Mouse (Mus musculus): ENCODE data around the gene Itsn2. TPM values are rescaled to one million over a fixed set of nuclear protein-coding genes. Genes with fewer than 3 reads are reported as not detected.
"Not testable (repeated sequence)": the region's sequence is repeated elsewhere in the genome, so short reads cannot be mapped to it uniquely, and the experiment has no call there.

Itsn2 gene
- total RNA-seq, 4 experiments from 2014 or later = 65.5 to 75.0 (median 69.1) TPM

GRCm38 (mm10) chr12:4708296-4708695 is 115.9 kb downstream of the Itsn2 start:
- no peak for DNase-seq (ENCODE audit: low spot score in 2 of 2)

GRCm38 (mm10) chr12:4708881-4709604 is 116.6 kb downstream of the Itsn2 start:
- DNase-seq (ENCODE audit: low spot score in 2 of 2) = peak in 1 of 2 experiments; percentile 32

GRCm38 (mm10) chr12:4709926-4710325 is 117.5 kb downstream of the Itsn2 start:
- DNase-seq (ENCODE audit: low spot score in 2 of 2) = no peak

DNA sequence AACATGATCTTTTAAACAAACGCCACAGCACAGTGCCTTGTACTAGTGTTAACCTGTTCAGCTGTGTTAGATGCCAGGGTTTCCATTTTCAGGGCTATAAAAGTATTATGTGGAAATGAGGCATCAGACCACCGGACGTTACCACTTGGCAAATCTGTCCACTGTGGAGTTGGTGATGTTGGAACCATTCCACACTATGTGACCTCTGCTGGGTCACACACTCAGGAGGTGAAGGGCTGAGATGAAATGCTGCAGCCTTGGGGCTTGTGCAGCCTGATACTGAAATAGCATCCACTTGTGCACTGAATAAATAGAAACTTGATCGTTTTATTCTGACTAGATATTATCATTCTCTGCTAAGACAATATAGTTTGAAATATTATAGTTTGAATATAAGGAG is 120.9 kb downstream of the Itsn2 start:
- no peak for DNase-seq (ENCODE audit: low spot score in 2 of 2)

- no peak for DNase-seq (ENCODE audit: low spot score in 2 of 2)
Measured at GRCm38 (mm10) chr12:4715606-4716005, 123.2 kb downstream of the Itsn2 start.

DNA sequence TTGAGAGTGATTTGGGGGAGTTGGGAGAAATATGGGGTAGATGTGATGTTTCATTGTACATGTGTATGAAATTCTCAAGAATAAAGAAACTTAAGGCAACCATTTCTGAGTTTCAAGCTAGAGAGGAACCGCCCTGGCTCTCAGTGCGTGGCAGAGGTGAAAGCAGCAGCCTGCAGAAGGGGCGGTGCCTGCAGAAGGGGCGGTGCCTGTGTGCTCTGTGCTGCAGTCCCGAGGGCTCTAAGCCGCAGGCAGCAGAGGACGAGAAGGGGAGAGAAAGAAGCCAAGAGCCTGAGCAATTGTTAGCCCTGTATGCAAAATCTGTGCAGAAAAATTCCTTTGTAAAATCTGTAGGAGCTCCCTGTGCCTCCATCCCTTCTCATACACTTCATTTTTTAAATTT is 125.0 kb downstream of the Itsn2 start:
- no peak for DNase-seq (ENCODE audit: low spot score in 2 of 2)

DNA sequence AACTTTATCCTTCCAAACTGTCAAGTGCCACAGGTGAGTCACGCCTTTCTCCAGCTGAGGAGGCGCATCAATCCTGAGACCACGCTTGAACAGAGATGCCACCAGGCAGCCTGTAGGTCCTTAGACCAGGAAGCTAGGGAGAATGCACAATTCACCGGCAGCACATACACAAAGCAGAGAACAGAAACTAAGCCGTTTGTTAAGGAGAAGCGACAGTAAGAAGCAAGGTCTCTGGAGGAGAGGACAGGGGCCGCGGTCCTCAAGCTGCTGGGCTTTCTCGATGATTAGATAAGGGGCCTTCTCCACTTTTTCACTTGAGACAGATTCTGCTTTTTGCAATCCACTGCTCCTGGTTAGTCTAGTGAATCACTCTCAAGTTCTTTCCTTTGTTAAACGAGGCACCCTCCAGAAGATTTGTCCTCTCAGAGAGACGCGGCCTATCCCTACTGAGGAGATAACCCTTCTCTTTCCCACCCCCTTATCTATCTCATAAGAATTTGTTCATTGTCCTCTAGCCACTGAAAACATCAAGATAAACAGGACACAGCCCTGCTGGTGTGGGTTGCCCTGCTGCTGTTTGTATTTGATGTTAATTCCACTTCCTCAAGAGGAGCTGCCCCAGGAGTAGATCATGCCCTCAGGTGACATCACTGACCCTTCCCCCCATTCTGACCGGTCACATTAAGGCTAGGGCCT is 126.8 kb downstream of the Itsn2 start:
- DNase-seq (ENCODE audit: low spot score in 2 of 2) = no peak

GRCm38 (mm10) chr12:4719762-4720754 is 127.6 kb downstream of the Itsn2 start:
- no peak for DNase-seq (ENCODE audit: low spot score in 2 of 2)

- no peak for DNase-seq (ENCODE audit: low spot score in 2 of 2)
Measured at GRCm38 (mm10) chr12:4729165-4729564, 136.7 kb downstream of the Itsn2 start.

GRCm38 (mm10) chr12:4731629-4732028 is 139.2 kb downstream of the Itsn2 start:
- DNase-seq (ENCODE audit: low spot score in 2 of 2) = no peak

DNA sequence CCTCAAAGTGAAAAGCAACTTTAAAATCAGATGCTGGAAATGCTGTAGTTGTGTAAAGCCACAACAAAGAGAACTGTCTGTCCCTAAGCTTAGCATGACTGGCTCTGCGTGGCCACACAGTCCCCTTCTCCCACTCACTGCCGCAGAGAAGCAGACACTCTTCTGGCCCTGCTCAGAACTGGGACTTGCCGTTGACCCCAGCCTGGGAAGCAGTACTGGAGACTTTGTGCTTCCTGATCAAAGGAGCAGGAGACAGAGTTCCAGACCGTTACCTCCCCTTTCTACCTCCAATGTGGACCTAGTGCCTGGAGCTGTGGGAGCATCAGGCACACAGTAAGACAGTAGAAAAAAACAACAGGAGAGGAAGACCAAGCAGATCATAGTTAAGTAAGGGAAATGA is 139.9 kb downstream of the Itsn2 start:
- DNase-seq (ENCODE audit: low spot score in 2 of 2) = no peak

- DNase-seq (ENCODE audit: low spot score in 2 of 2) = no peak
Measured at GRCm38 (mm10) chr12:4738031-4738576, 145.7 kb downstream of the Itsn2 start, which contains the start of gene Fam228a. Gene Fam228a, minus strand, starts transcription at chr12:4738430.

- DNase-seq (ENCODE audit: low spot score in 2 of 2) = no peak
Measured at GRCm38 (mm10) chr12:4740823-4741222, 148.4 kb downstream of the Itsn2 start.

DNA sequence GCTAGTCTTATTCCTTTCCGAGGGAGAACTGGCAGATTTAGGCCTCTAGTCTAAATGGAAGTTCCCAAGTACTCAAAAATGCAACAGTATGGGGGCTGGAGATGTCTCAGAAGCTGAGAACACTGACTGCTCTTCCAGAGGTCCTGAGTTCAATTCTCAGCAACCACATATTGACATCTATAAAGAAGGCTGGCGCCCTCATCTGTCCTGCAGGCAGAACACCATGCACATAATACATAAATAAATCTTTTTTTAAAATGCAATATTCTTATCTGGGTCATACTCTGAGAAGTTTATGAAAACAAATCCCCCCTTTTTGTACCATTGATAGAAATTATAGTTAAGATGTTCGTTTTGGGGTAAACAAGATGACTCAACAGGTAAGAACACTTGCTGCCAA is 149.7 kb downstream of the Itsn2 start:
- DNase-seq (ENCODE audit: low spot score in 2 of 2) = no peak

GRCm38 (mm10) chr12:4744486-4744885 is 152.0 kb downstream of the Itsn2 start:
- DNase-seq (ENCODE audit: low spot score in 2 of 2) = peak in 1 of 2 experiments; percentile 17

DNA sequence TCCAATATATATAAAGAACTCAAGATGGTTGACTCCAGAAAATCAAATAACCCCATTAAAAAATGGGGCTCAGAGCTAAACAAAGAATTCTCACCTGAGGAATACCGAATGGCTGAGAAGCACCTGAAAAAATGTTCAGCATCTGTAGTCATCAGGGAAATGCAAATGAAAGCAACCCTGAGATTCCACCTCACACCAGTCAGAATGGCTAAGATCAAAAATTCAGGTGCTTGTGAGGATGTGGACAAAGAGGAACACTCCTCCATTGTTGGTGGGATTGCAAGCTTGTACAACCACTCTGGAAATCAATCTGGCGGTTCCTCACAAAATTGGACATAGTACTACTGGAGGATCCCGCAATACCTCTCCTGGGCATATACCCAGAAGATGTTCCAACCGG is 162.0 kb downstream of the Itsn2 start:
- DNase-seq (ENCODE audit: low spot score in 2 of 2) = not testable (repeated sequence)

DNA sequence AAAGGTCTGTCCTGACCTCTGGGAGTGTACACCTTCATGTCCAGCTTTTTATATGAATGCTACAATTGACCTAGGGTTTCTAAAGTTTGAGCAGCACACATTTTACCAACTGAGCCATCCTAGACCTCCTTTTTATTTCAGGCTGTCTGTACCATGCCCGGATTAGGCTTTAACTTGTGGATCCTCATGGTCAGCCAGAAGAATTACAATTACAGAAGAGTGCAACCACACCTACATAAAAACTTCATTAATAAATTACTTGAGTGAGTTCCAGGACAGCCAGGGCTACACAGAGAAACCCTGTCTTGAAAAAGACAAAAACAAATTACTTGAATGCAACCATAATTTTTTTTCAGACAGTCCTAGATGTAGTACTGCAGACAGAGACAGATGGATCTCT is 164.6 kb downstream of the Itsn2 start:
- no peak for DNase-seq (ENCODE audit: low spot score in 2 of 2)
